Mouse (Mus musculus) CH12.LX (cell line): ENCODE results near the gene Plekha6. TPM values are rescaled to one million over a fixed set of nuclear protein-coding genes. Genes with fewer than 3 reads are reported as not detected.
A peak's percentile ranks its signal among the peaks of the same experiment; 100 is the strongest.

Source experiments
- DNase-seq: peaks from one replicate; pipeline ENCODE4 v3.0.0-alpha.2; 2013; ENCODE audit errors: extremely low read depth
- H3K27ac ChIP-seq: 2 replicates; pipeline ENCODE4 v1.5.1; 2012; ENCODE audit warnings: low read depth, mild to moderate bottlenecking, control low read depth, moderate library complexity; ENCODE audit not compliant: insufficient read depth
- H3K27me3 ChIP-seq: replicated peaks from 2 replicates; pipeline ENCODE3; 2012; ENCODE audit warnings: inconsistent platforms
- H3K36me3 ChIP-seq, 2 experiments: replicated peaks in 1 of 2; 2 replicates each; pipeline versions ENCODE3 to v1.6.1; 2012; ENCODE audit warnings: inconsistent platforms in 1 of 2, low read length in 1 of 2, mild to moderate bottlenecking in 1 of 2, mixed read lengths in 1 of 2, moderate library complexity in 1 of 2; ENCODE audit not compliant: control insufficient read depth in 1 of 2, insufficient read depth in 1 of 2
- H3K4me1 ChIP-seq, 2 experiments: 2 replicates each; pipeline ENCODE4 v1.6.1; 2012; ENCODE audit warnings: inconsistent platforms in 1 of 2, moderate library complexity in 1 of 2; ENCODE audit not compliant: insufficient read depth in 2 of 2, control insufficient read depth in 1 of 2
- H3K4me2 ChIP-seq: 2 replicates; pipeline ENCODE4 v1.6.1; 2012; ENCODE audit warnings: low read depth, mild to moderate bottlenecking, control low read depth; ENCODE audit not compliant: poor library complexity, insufficient read depth, severe bottlenecking
- H3K4me3 ChIP-seq, 3 experiments: fragments of 150-350 bp in 1 of 3; sonication (generic) in 1 of 3; replicated peaks in 1 of 3; 2 replicates each; pipeline versions ENCODE3 to v1.5.1; 2011 to 2012; ENCODE audit warnings: low read depth in 2 of 3, low read length in 2 of 3, mild to moderate bottlenecking in 2 of 3, moderate library complexity in 2 of 3, control low read depth in 1 of 3, improper control_type of control experiment in 1 of 3, inconsistent platforms in 1 of 3, mixed read lengths in 1 of 3; ENCODE audit not compliant: poor library complexity in 1 of 3
- H3K79me2 ChIP-seq: replicated peaks from 2 replicates; pipeline ENCODE4 v1.6.1; 2012; ENCODE audit warnings: mild to moderate bottlenecking, moderate library complexity; ENCODE audit not compliant: control insufficient read depth, poor library complexity, insufficient read depth, severe bottlenecking; ENCODE audit errors: extremely low read depth
- H3K9ac ChIP-seq: 2 replicates; pipeline ENCODE4 v1.6.1; 2012; ENCODE audit warnings: low read depth, mild to moderate bottlenecking, control low read depth, moderate library complexity; ENCODE audit not compliant: insufficient read depth
- H3K9me3 ChIP-seq: replicated peaks from 2 replicates; pipeline ENCODE3; 2012; ENCODE audit warnings: low read length, inconsistent platforms, mixed read lengths
- CHD1 ChIP-seq: IDR thresholded peaks from 2 replicates; pipeline ENCODE4 v1.6.1; 2012; ENCODE audit warnings: low read depth, low read length, improper control_type of control experiment, inconsistent platforms
- ETS1 ChIP-seq: conservative IDR thresholded peaks from 2 replicates; pipeline ENCODE4 v1.6.1; 2012; ENCODE audit warnings: low read depth, mild to moderate bottlenecking, inconsistent platforms, low read length, improper control_type of control experiment, moderate library complexity
- IRF4 ChIP-seq: IDR thresholded peaks from 2 replicates; pipeline ENCODE4 v1.6.1; 2014; ENCODE audit warnings: low read depth, mild to moderate bottlenecking, inconsistent platforms, low read length, improper control_type of control experiment
- JUN ChIP-seq: IDR thresholded peaks from 2 replicates; pipeline ENCODE4 v1.6.1; 2011; ENCODE audit warnings: low read depth, mild to moderate bottlenecking, low read length, improper control_type of control experiment, moderate library complexity; ENCODE audit not compliant: insufficient read depth
- MAFK ChIP-seq: IDR thresholded peaks from 2 replicates; pipeline ENCODE4 v1.6.1; 2011; ENCODE audit warnings: low read length, improper control_type of control experiment; ENCODE audit not compliant: insufficient replicate concordance
- MAX ChIP-seq: IDR thresholded peaks from 2 replicates; pipeline ENCODE4 v1.6.1; 2011; ENCODE audit warnings: low read length, improper control_type of control experiment
- POLR2A ChIP-seq: IDR thresholded peaks from 2 replicates; pipeline ENCODE4 v1.6.1; 2011; ENCODE audit warnings: low read depth, mild to moderate bottlenecking, improper control_type of control experiment, low read length
- POLR2AphosphoS2 ChIP-seq: IDR thresholded peaks from 2 replicates; pipeline ENCODE4 v1.6.1; 2011; ENCODE audit warnings: low read depth, low read length, improper control_type of control experiment
- TBP ChIP-seq: conservative IDR thresholded peaks from 2 replicates; pipeline ENCODE4 v1.6.1; 2011; ENCODE audit warnings: low read depth, low read length, improper control_type of control experiment
- ZKSCAN1 ChIP-seq: IDR thresholded peaks from 2 replicates; pipeline ENCODE4 v1.6.1; 2012; ENCODE audit warnings: low read depth, inconsistent platforms, low read length, improper control_type of control experiment, borderline replicate concordance
- ZNF384 ChIP-seq: IDR thresholded peaks from 2 replicates; pipeline ENCODE4 v1.6.1; 2012; ENCODE audit warnings: low read depth, low read length, improper control_type of control experiment, inconsistent platforms
- dilution Hi-C: fragments of 300-500 bp; cut with MboI; formaldehyde crosslinking; loops from 2 replicates; pipeline ENCODE4 v1.14.3; 2020; ENCODE audit warnings: low sequenced_read_pairs; ENCODE audit not compliant: extremely low pct_unique_long_range_greater_than_20kb, extremely low pct_ligation_motif_present
- in situ Hi-C: fragments of 300-500 bp; cut with MboI; formaldehyde crosslinking; loops from 3 replicates; pipeline ENCODE4 v1.14.3; 2019; ENCODE audit warnings: low sequenced_read_pairs, low pct_ligation_motif_present, low pct_unique_long_range_greater_than_20kb, mixed read lengths
- polyA plus RNA-seq: library from polyadenylated mRNA; unstranded; fragments of >175 nt; gene quantifications from 2 replicates; pipeline ENCODE4 v1.2.1, GENCODE M21; 2012; ENCODE audit warnings: low read depth; ENCODE audit not compliant: insufficient read length
- total RNA-seq, 2 experiments: library from RNA; depleted of rRNA; stranded (reverse); fragments of 300-350 nt in 1 of 2; fragments of >200 nt in 1 of 2; gene quantifications; 2 replicates each; pipeline ENCODE4 v1.2.3; 2012 to 2014

The Plekha6 gene
- total and polyA plus RNA-seq, 3 experiments: 0.07 TPM; not detected in 2

GRCm38 (mm10) chr1:133253532-133253866 is 89.5 kb downstream of the Plekha6 start:
- Histone ChIP-seq H3K4me1 (no peaks in the 10 kb centered on the region), H3K27ac (no peak overlapping the region), H3K27me3 (peaks cover 86% of the 10 kb centered on the region), H3K9ac (no peak overlapping the region), H3K9me3 (no peaks in the 10 kb centered on the region), H3K79me2 (no peaks in the 10 kb centered on the region), H3K36me3 (no peaks in the 10 kb centered on the region), H3K4me3 (no peak overlapping the region), H3K4me2 (no peak overlapping the region)
- dilution Hi-C loops: no loop called here
- in situ Hi-C loops: no loop called here
- DNase-seq: no peak
- TF ChIP-seq POLR2AphosphoS2: no peak
- no peak for TF ChIP-seq IRF4
- TF ChIP-seq ETS1: no peak

- Histone ChIP-seq H3K9ac (no peak overlapping the region), H3K4me2 (no peak overlapping the region), H3K4me3 (no peak overlapping the region), H3K9me3 (no peaks in the 10 kb centered on the region), H3K79me2 (no peaks in the 10 kb centered on the region), H3K4me1 (no peaks in the 10 kb centered on the region), H3K36me3 (no peaks in the 10 kb centered on the region), H3K27ac (no peak overlapping the region), H3K27me3 (peaks cover 91% of the 10 kb centered on the region)
- no peak for DNase-seq
- no peak for TF ChIP-seq ZKSCAN1
- no peak for TF ChIP-seq POLR2A
- TF ChIP-seq CHD1: no peak
- TF ChIP-seq MAX: no peak
- no peak for TF ChIP-seq JUN
- no peak for TF ChIP-seq TBP
- dilution Hi-C loops: no loop called here
- in situ Hi-C loops: no loop called here
Measured at GRCm38 (mm10) chr1:133254226-133254625, 90.2 kb downstream of the Plekha6 start.

GRCm38 (mm10) chr1:133254856-133255764 is 91.1 kb downstream of the Plekha6 start:
- H3K27me3 ChIP-seq: peaks cover 100% of the 10 kb centered on the region
- no peak for TF ChIP-seq MAFK
- TF ChIP-seq ZNF384: peak; percentile 80
- dilution Hi-C loops: no loop called here
- H3K36me3 ChIP-seq: no peaks in the 10 kb centered on the region
- no peaks in the 10 kb centered on the region for H3K79me2 ChIP-seq
- in situ Hi-C loops: no loop called here
- no peak overlapping the region for H3K4me3 ChIP-seq
- no peak overlapping the region for H3K27ac ChIP-seq
- DNase-seq: no peak
- no peaks in the 10 kb centered on the region for H3K4me1 ChIP-seq
- no peak overlapping the region for H3K9ac ChIP-seq
- H3K9me3 ChIP-seq: no peaks in the 10 kb centered on the region
- no peak overlapping the region for H3K4me2 ChIP-seq
